Mouse (Mus musculus) stomach, embryonic 15.5 days (tissue): ENCODE data around the gene Scn8a. TPM values are rescaled to one million over a fixed set of nuclear protein-coding genes. Genes with fewer than 3 reads are reported as not detected.

Experiments used
- ATAC-seq: fragments of 200-750 bp; cut with Nextera tagmentation; 2 replicates; pipeline ENCODE4 v1.8.0; 2017; ENCODE audit warnings: low read depth, moderate number of reproducible peaks, moderate TSS enrichment; ENCODE audit not compliant: insufficient read depth, low FRiP score
- H3K27ac ChIP-seq: fragments of 300-500 bp; sonication (generic); 2 replicates; pipeline ENCODE4 v1.5.1; 2015; ENCODE audit warnings: mild to moderate bottlenecking, inconsistent platforms
- H3K27me3 ChIP-seq: fragments of 300-500 bp; sonication (generic); replicated peaks from 2 replicates; pipeline ENCODE4 v1.6.1; 2015; ENCODE audit warnings: inconsistent platforms
- H3K36me3 ChIP-seq: fragments of 300-500 bp; sonication (generic); 2 replicates; pipeline ENCODE4 v1.6.1; 2015; ENCODE audit warnings: inconsistent platforms
- H3K4me1 ChIP-seq: fragments of 300-500 bp; sonication (generic); 2 replicates; pipeline ENCODE4 v1.6.1; 2015; ENCODE audit warnings: inconsistent platforms
- H3K4me2 ChIP-seq: fragments of 300-500 bp; sonication (generic); 2 replicates; pipeline ENCODE4 v1.6.1; 2015; ENCODE audit warnings: mild to moderate bottlenecking, inconsistent platforms
- H3K4me3 ChIP-seq: fragments of 300-500 bp; sonication (generic); replicated peaks from 2 replicates; pipeline ENCODE4 v1.5.1; 2015; ENCODE audit warnings: inconsistent platforms
- H3K9ac ChIP-seq: fragments of 300-500 bp; sonication (generic); 2 replicates; pipeline ENCODE4 v1.6.1; 2015; ENCODE audit warnings: inconsistent platforms
- H3K9me3 ChIP-seq: fragments of 300-500 bp; sonication (generic); 2 replicates; pipeline ENCODE4 v1.6.1; 2016; ENCODE audit warnings: inconsistent platforms
- WGBS: fragments of 180-500 bp; shearing (Covaris S2); methylation state at CpG from one replicate; pipeline ENCODE4 v1.1.7; 2015; 5-methylcytosine and 5-hydroxymethylcytosine counted together
- polyA plus RNA-seq: library from polyadenylated mRNA; unstranded; fragments of >200 nt; fragmentation: Nextera tagmentation; extraction: Ambion mirVana; gene quantifications from 2 replicates; pipeline ENCODE4 v1.2.1, GENCODE M21; 2015

Gene Scn8a
- polyA plus RNA-seq, 1 experiment from 2014 or later: 2.2 TPM

- Histone ChIP-seq H3K9me3 (no peaks in the 10 kb centered on the region), H3K27ac (no peak overlapping the region), H3K4me3 (no peak overlapping the region), H3K27me3 (no peaks in the 10 kb centered on the region), H3K9ac (no peak overlapping the region), H3K4me1 (no peaks in the 10 kb centered on the region), H3K36me3 (no peaks in the 10 kb centered on the region), H3K4me2 (no peak overlapping the region)
- no peak for ATAC-seq
- 89% methylated on average over 6 of the region's 6 CpGs for WGBS
These were observed 14.8 kb downstream of the Scn8a start for GRCm38 (mm10) chr15:100884481-100884880.

- 65% methylated on average over 13 of the region's 13 CpGs for WGBS
- Histone ChIP-seq H3K9me3 (no peaks in the 10 kb centered on the region), H3K27ac (no peak overlapping the region), H3K9ac (no peak overlapping the region), H3K4me2 (no peak overlapping the region), H3K36me3 (no peaks in the 10 kb centered on the region), H3K4me1 (no peaks in the 10 kb centered on the region), H3K27me3 (no peaks in the 10 kb centered on the region), H3K4me3 (no peak overlapping the region)
- no peak for ATAC-seq
These were observed 22.3 kb downstream of the Scn8a start for GRCm38 (mm10) chr15:100891962-100892361.

GRCm38 (mm10) chr15:100896502-100896901 is 26.8 kb downstream of the Scn8a start:
- Histone ChIP-seq H3K4me3 (no peak overlapping the region), H3K4me2 (no peak overlapping the region), H3K27ac (no peak overlapping the region), H3K9me3 (no peaks in the 10 kb centered on the region), H3K4me1 (no peaks in the 10 kb centered on the region), H3K27me3 (no peaks in the 10 kb centered on the region), H3K9ac (no peak overlapping the region), H3K36me3 (no peaks in the 10 kb centered on the region)
- 98% methylated on average over 23 of the region's 23 CpGs for WGBS
- no peak for ATAC-seq

GRCm38 (mm10) chr15:100903811-100904210 is 34.2 kb downstream of the Scn8a start:
- H3K9me3 ChIP-seq: no peaks in the 10 kb centered on the region
- H3K4me3 ChIP-seq: no peak overlapping the region
- H3K36me3 ChIP-seq: no peaks in the 10 kb centered on the region
- no peaks in the 10 kb centered on the region for H3K4me1 ChIP-seq
- ATAC-seq: no peak
- H3K27me3 ChIP-seq: no peaks in the 10 kb centered on the region
- no peak overlapping the region for H3K9ac ChIP-seq
- WGBS: 75% methylated on average over 9 of the region's 9 CpGs
- H3K4me2 ChIP-seq: no peak overlapping the region
- no peak overlapping the region for H3K27ac ChIP-seq

- 13% methylated on average over 2 of the region's 2 CpGs for WGBS
- no peak for ATAC-seq
These were observed 35.3 kb downstream of the Scn8a start for GRCm38 (mm10) chr15:100905006-100905405.

GRCm38 (mm10) chr15:100905751-100906150 is 36.1 kb downstream of the Scn8a start:
- Histone ChIP-seq H3K27ac (no peak overlapping the region), H3K4me3 (no peak overlapping the region), H3K4me1 (no peaks in the 10 kb centered on the region), H3K36me3 (no peaks in the 10 kb centered on the region), H3K27me3 (no peaks in the 10 kb centered on the region), H3K9ac (no peak overlapping the region), H3K9me3 (no peaks in the 10 kb centered on the region), H3K4me2 (no peak overlapping the region)
- 65% methylated on average over 8 of the region's 8 CpGs for WGBS
- ATAC-seq: no peak

More at GRCm38 (mm10) chr15:100905006-100905405, 35.3 kb downstream of the Scn8a start:
- H3K4me1 ChIP-seq: no peaks in the 10 kb centered on the region
- H3K4me2 ChIP-seq: no peak overlapping the region
- no peak overlapping the region for H3K27ac ChIP-seq
- no peaks in the 10 kb centered on the region for H3K27me3 ChIP-seq
- no peaks in the 10 kb centered on the region for H3K9me3 ChIP-seq
- no peak overlapping the region for H3K9ac ChIP-seq
- no peak overlapping the region for H3K4me3 ChIP-seq
- no peaks in the 10 kb centered on the region for H3K36me3 ChIP-seq

GRCm38 (mm10) chr15:100908817-100909216 is 39.2 kb downstream of the Scn8a start:
- no peaks in the 10 kb centered on the region for H3K27me3 ChIP-seq
- H3K27ac ChIP-seq: no peak overlapping the region
- H3K36me3 ChIP-seq: no peaks in the 10 kb centered on the region
- 57% methylated on average over 3 of the region's 3 CpGs for WGBS
- no peak for ATAC-seq
- H3K9me3 ChIP-seq: no peaks in the 10 kb centered on the region
- H3K4me1 ChIP-seq: no peaks in the 10 kb centered on the region
- no peak overlapping the region for H3K4me3 ChIP-seq
- no peak overlapping the region for H3K9ac ChIP-seq
- no peak overlapping the region for H3K4me2 ChIP-seq

GRCm38 (mm10) chr15:100909734-100910163 is 40.1 kb downstream of the Scn8a start:
- no peak overlapping the region for H3K9ac ChIP-seq
- H3K27me3 ChIP-seq: no peaks in the 10 kb centered on the region
- no peak for ATAC-seq
- no peak overlapping the region for H3K4me3 ChIP-seq
- no peak overlapping the region for H3K4me2 ChIP-seq
- H3K27ac ChIP-seq: no peak overlapping the region
- H3K4me1 ChIP-seq: no peaks in the 10 kb centered on the region
- no peaks in the 10 kb centered on the region for H3K36me3 ChIP-seq
- H3K9me3 ChIP-seq: no peaks in the 10 kb centered on the region
- WGBS: 58% methylated on average over 3 of the region's 3 CpGs

GRCm38 (mm10) chr15:100910381-100910841 is 40.8 kb downstream of the Scn8a start:
- no peaks in the 10 kb centered on the region for H3K36me3 ChIP-seq
- no peak overlapping the region for H3K9ac ChIP-seq
- 73% methylated on average over 10 of the region's 10 CpGs for WGBS
- no peak overlapping the region for H3K27ac ChIP-seq
- no peaks in the 10 kb centered on the region for H3K27me3 ChIP-seq
- ATAC-seq: no peak
- no peaks in the 10 kb centered on the region for H3K9me3 ChIP-seq
- no peaks in the 10 kb centered on the region for H3K4me1 ChIP-seq
- no peak overlapping the region for H3K4me3 ChIP-seq
- H3K4me2 ChIP-seq: no peak overlapping the region

GRCm38 (mm10) chr15:100912676-100913266 is 43.1 kb downstream of the Scn8a start:
- H3K4me2 ChIP-seq: no peak overlapping the region
- 82% methylated on average over 3 of the region's 3 CpGs for WGBS
- no peaks in the 10 kb centered on the region for H3K27me3 ChIP-seq
- ATAC-seq: no peak
- H3K27ac ChIP-seq: no peak overlapping the region
- no peak overlapping the region for H3K4me3 ChIP-seq
- no peaks in the 10 kb centered on the region for H3K36me3 ChIP-seq
- H3K9ac ChIP-seq: no peak overlapping the region
- no peaks in the 10 kb centered on the region for H3K4me1 ChIP-seq
- H3K9me3 ChIP-seq: no peaks in the 10 kb centered on the region

GRCm38 (mm10) chr15:100914734-100915242 is 45.1 kb downstream of the Scn8a start:
- Histone ChIP-seq H3K27ac (no peak overlapping the region), H3K9ac (no peak overlapping the region), H3K4me1 (no peaks in the 10 kb centered on the region), H3K27me3 (no peaks in the 10 kb centered on the region), H3K9me3 (no peaks in the 10 kb centered on the region), H3K4me2 (peak overlapping the region; percentile 53), H3K4me3 (peak overlapping the region; percentile 30), H3K36me3 (no peaks in the 10 kb centered on the region)
- 2% methylated on average over 24 of the region's 24 CpGs for WGBS
- peak; percentile 75 for ATAC-seq

GRCm38 (mm10) chr15:100918046-100918445 is 48.4 kb downstream of the Scn8a start:
- Histone ChIP-seq H3K9ac (no peak overlapping the region), H3K4me2 (no peak overlapping the region), H3K4me1 (no peaks in the 10 kb centered on the region), H3K4me3 (no peak overlapping the region), H3K36me3 (no peaks in the 10 kb centered on the region), H3K27me3 (no peaks in the 10 kb centered on the region), H3K27ac (no peak overlapping the region), H3K9me3 (no peaks in the 10 kb centered on the region)
- no peak for ATAC-seq
- WGBS: 49% methylated on average over 4 of the region's 4 CpGs
